Mouse (Mus musculus): Measurements from ENCODE around the gene Cd6.

DNA sequence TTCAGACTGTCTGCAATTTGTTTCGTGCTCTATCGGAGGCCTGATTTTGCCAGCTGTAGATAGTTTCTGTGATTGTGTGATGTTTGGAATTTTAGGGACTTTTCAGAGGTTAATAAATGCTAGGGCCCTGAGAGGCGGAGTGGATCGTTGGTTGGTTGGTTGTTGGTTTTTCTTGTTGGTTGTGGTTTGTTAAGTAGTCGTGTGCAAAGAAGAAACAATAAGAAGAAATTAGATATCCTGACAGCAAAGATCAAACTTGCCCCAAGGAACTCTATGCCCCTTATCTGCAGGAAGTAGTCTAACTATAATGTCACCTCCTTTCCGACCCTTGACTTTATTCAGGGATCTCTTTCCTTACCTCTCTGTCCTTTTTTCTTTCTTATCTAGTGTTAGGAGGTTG lies 18.4 kb downstream of the Cd6 start:
- TF ChIP-seq POLR2A (IDR thresholded peaks at IDR 0.05; ENCODE audit: control insufficient read depth in 1 of 2, insufficient read depth in 1 of 2, low read depth in 1 of 2, low read length in 2 of 2, poor library complexity in 1 of 2) (no peak), GABPA (IDR thresholded peaks at IDR 0.05; ENCODE audit: low read depth, low read length) (no peak), CTCF (IDR thresholded peaks at IDR 0.05 in 2 of 3, conservative IDR thresholded peaks at IDR 0.05 in 1 of 3; ENCODE audit: control insufficient read depth in 1 of 3, insufficient read depth in 1 of 3, low read depth in 2 of 3, low read length in 3 of 3, poor library complexity in 1 of 3, severe bottlenecking in 1 of 3) (no peak), CHD2 (IDR thresholded peaks at IDR 0.05; ENCODE audit: low read length) (no peak), ZKSCAN1 (IDR thresholded peaks at IDR 0.05; ENCODE audit: low read depth, low read length) (no peak), KAT2A (conservative IDR thresholded peaks at IDR 0.05; ENCODE audit: low read depth, low read length) (no peak)
